Mouse (Mus musculus) mesoderm, embryonic 11.5 days (tissue): ENCODE results near the gene Ash1l.
A peak's percentile ranks its signal among the peaks of the same experiment; 100 is the strongest.

ENCODE experiments used
- DNase-seq: peaks from one replicate; pipeline ENCODE4 v3.0.0-alpha.2; 2012; ENCODE audit warnings: low read depth, low spot score

Ash1l gene

DNA sequence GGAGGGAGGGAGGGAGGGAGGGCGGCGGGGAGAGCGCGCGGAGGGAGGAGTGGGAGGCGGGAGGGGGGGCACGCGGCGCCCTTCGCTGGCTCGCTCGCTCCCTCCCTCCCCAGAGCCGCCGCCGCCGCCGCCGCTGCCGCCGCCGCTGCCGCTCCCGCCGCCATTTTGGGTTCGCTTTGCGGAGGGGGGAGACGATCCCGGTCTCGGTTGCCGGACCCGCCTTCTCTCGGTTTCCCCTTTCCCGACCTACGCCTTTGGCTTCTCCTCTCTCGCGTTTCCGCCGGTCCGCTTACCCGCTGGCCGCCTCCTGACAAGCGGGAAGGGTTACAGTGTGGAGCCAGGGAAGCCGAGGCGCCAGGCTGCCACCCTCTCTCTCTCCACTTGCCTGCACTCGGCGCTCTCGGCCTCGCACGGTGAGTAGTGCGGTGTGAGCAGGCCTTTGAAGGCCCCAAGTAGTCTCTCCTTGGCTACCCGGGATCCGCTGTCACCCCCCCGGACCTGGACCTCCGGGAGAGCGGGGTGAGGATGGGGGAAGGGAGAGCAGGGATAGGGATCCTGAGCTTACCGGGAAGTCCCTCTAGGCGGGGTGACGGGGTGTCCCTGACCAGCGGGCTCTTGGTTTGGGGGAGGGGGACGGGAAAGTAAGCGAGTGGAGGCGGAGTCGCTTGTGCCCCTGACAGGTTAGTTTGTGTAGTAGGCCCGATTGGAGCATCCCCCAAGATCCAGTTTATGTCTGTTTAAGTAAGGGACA lies at the start of gene Ash1l, which contains the start of gene Dap3:
TSS of gene Ash1l (plus strand) at position 47 of the 751 bp plus-strand sequence.
TSS of gene Dap3 (minus strand) at position 606 of the 751 bp plus-strand sequence.
- DNase-seq = peak; percentile 83

- DNase-seq = no peak
Measured at GRCm38 (mm10) chr3:88904803-88905202, 45.6 kb upstream of the Ash1l start.

DNA sequence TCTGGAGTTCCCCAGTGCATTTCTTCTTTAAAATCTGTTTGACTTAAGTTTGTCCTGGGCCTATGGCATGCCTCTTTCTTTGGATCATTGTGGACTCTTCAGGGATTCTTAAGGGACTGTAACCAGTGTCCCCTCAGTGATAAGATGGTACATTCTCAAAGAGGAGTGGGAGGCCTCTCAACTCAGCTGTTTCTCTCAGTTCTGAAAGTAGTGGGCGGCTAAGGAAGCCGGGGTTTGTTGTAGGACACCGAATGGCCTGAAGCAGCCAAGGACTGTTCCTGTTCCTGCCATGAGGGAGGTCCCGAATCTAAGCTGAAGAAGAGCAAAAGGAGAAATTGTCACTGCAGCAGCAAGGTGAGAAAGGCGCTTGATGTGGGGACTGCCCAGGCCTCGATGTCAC lies 45.2 kb upstream of the Ash1l start:
- no peak for DNase-seq

DNA sequence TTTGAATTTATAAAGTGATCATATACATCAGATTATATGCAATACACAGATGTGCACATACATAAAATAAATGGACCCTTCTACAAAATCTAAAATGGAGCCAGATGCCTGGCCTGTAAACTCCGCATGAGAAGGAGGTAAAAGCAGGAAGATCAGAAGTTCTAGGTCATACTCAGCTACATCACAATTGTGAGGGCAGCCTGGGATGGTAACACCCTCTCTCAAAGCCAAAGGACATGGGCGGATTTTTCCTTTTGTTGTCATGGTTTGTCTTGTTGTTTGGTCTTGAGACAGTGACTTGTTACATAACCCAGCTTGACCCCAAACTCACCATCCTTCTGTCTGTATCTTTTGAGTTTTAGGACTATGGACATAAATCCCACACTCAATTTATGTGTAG lies 44.7 kb upstream of the Ash1l start:
- DNase-seq = no peak

GRCm38 (mm10) chr3:88906393-88907159 lies 43.8 kb upstream of the Ash1l start:
- no peak for DNase-seq

DNA sequence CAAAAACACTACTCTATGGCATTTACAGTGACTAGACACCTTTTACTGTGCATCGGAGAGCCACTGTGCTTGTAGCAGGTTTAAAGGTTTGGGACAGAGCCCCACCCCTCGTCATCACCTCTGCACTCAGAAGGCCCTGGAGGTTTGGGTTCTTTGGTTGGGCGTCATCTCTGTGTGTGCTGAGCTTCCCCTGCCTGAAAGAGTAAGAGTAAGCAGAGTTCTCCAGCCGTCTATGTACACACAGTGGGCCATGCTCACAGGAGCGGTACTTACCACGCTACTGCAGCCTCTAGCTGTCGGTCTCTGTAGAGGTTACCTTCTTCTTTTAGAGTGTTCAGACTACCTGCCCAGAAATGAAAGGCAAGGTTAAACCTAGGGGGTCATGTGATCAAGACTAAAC lies 37.8 kb upstream of the Ash1l start:
- no peak for DNase-seq

DNA sequence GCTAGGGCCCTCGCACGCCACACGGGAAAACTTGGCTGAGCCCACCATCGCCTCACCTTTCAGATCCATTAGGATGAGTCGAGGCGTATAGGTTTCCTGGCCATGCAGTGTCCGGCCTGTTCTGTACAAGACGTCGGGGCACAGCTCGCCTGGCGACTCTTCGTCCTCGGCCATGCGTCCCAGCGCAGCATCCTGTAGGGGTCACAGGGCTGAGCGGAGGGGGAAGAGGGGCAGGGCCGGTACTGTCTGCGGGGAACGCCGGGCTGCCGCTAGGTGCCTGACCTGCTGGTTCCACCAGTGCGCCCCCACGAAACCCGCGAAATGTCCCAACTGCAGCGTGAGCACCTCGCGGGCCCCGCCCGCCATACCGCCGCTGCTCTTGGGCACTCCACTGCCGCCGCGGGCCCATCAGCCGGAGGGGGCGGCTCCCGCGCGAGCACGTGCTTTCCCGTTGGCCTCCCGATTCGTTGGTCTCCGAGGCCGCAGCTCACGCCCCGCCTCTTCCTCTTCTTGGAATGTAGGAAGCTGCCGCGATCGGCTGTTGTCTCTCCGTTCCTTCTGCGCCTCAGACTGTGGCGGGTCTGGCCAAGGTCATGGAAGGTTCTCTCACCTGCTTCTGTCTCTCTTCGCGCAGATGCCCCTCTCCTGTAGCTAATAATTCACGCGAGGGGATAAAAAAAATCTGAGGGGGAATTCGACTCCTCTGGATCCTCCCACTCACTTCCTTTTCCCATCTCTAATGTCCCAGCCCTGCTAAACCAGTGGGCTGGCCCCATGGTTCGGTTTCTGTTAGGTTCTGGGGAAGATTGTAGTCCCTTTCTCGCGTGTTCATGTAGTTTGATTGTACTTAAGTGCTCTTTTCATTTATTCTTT lies 36.7 kb upstream of the Ash1l start, which contains the start of gene Msto1:
TSS of gene Msto1 (minus strand) at position 489 of the 873 bp plus-strand sequence.
- DNase-seq = peak; percentile 92

GRCm38 (mm10) chr3:88914384-88914810 lies 36.0 kb upstream of the Ash1l start:
- no peak for DNase-seq

- no peak for DNase-seq
Measured at GRCm38 (mm10) chr3:88918981-88919380, 31.4 kb upstream of the Ash1l start.

DNA sequence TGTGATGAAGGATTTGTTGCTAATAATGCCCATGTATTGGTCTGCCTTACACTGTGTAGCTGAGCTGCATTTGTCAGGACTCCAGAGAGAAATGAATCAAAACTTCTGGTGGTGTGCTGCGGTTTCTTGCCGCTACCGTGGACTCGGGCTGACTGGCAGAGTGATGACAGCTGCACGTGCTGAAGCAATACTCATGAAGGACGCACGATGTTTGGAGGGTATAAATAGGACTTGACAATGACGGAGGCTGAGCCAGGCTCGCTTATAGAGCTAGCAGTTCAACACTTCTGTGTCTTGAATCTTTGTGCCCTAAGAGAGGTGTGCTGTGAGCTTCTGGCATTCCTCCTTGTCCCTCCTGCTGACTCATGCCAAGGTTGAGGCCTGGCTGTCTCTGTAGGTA lies 29.0 kb upstream of the Ash1l start:
- DNase-seq = no peak

DNA sequence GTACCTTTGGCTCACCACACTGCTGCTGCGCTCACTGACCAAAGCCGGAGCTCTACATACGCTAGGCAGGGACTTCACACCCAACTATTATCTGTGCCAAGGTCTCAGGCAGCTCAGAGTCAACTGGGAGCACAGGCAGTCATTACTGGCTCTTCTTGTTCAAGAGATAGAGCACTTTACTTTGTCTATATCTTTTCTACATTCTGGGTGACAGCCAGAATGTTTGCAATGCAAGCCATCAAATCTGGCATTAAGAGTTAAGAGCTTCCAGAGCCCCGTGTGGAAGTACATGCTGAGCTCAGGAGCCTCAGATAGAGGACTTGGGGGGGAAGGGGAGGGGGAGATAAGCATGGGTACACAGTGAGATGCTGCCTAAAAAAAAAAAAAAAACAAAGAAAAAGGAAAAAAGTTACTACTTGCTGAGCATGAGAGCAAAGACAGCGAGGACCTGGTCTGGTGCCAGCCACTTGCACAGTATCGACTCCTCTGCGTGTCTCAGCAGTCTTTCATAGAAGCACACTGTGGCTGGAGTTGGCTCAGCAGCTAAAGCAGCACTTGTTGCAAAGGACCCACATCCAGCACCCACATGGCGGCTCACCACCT lies 26.3 kb upstream of the Ash1l start:
- DNase-seq = no peak

GRCm38 (mm10) chr3:88925651-88926050 lies 24.8 kb upstream of the Ash1l start:
- DNase-seq = no peak

GRCm38 (mm10) chr3:88929501-88929900 lies 20.9 kb upstream of the Ash1l start:
- no peak for DNase-seq

- no peak for DNase-seq
Measured at GRCm38 (mm10) chr3:88939071-88939470, 11.4 kb upstream of the Ash1l start.

DNA sequence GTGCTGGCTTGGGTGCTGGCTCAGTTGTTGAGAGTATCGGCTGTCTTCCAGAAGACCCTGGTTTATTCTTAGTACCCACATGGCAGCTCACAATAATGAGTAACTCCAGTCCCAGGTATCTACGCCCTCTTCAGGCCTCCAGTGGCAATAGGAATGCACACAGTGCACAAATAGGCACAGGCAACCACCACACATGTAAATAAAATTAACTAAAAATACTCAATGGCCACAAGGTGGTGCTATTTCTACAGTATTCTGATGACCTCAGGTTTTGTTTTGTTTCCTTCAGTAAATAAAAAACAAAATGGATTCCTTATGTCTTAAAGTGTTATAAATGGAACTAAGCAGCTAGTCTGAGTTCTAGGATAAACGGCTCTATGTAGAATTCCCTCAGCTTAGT lies 10.7 kb upstream of the Ash1l start:
- DNase-seq = peak; percentile 65

DNA sequence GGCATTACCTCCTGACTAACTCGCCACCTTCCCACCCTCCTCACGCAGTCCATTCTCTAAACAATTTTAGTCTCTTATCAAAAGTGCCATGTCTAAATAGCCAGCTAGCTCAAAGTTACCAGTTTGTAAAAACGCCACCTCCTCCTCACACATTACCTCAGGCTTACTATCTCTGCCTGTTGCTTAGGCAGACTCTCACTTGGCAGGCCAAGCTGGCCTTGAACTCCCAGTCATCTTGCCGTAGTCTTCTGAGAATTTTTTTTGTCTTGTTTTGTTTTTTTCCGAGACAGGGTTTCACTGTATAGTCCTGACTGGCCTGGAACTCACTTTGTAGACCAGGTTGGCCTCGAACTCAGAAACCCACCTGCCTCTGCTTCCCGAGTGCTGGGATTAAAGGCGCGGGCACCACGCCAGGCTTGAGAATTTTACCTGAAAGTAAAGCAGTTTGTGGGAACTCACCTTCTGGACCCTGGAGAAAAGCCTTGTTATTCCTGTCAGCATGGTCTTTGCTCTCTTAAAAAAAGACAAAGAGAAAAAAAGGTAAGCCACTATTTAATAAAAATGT lies 8.0 kb upstream of the Ash1l start:
- DNase-seq = no peak

GRCm38 (mm10) chr3:88944109-88944508 lies 6.3 kb upstream of the Ash1l start:
- DNase-seq = no peak

DNA sequence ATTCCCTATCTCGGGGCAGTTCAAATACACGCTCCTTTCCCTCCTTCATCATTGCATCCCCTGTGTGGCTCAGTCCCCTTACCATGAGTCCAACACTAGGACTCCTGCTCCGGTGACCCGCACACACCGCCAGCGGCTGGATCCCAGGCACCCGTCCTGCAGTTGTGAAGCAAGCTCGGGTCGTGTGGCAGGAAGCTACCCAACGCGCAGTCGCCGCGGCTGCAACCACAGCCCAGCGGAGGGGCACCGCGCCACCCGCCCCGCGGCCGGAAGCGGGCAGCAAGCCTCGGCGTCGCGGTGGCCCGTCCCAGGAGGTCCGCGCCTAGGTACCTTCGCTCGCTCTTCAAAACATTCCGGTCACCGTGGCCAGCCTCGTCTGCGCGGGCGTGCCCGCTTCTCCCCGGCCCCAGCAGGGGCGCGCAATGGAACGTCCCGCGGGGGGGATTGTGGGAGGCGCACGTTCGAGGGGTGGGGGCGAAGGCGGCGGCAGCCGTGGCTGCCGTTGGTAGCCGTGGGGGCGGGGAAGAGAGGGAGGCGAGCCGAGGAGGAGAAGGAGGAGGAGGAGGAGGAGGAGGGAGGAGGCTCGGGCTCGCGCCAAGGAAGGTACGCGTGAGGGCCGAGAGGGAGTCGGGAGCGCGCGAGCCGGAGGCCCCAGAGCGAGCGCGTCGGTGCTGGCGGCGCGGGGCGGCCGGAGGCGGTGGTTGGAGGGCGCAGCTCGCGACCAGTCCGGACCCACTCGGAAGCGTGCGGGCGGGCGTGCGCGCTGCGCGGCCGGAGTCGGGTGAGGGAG lies 441 bp upstream of the Ash1l start:
- peak; percentile 91 for DNase-seq

DNA sequence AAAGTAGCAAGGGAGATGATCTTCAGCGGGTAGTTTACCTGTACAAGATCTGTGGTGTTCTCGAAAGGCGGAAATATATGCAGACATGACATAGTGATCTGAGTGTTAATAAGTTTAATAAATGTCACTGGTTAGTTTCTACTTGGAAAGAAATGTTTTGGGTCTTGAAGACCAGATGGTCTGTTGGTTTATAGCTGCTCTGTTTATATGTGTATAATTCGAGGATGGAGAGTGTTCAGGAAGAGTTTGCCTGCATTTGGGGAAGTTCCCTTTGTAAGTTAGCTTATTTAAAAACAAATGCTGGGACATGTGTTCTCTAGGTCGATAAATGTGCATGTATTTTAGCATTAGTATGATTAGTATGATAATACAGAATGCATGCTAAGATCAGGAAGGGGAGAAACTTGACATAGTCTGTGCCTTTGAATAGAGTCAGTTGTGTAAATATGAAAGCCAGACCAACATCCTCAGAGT lies 942 bp downstream of the Ash1l start:
- no peak for DNase-seq

DNA sequence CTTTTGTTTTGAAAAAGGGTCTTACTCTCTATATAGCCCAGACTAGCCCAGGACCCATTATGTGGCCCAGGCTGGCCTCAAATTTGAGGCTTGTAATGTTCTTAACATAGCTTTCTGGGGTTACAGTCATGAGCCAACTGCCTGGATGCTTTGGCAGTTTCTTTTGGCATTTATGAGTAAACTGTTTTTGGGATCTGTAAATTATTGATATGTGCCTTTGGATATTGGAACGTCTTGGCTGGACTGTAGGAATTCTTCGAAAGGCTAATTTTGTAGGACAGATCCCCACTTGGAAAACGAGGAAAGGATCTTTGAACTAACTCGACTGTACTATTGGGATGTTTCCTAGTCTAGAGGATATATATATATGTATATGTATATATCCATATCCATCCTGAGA lies 2.8 kb downstream of the Ash1l start:
- no peak for DNase-seq
